Mouse (Mus musculus) testis, postnatal 10 days (tissue): ENCODE measurements around the gene Pdxp.

Experiments used
- DNase-seq: peaks from one replicate; pipeline ENCODE4 v3.0.0; 2021; ENCODE audit warnings: low spot score

The Pdxp gene

DNA sequence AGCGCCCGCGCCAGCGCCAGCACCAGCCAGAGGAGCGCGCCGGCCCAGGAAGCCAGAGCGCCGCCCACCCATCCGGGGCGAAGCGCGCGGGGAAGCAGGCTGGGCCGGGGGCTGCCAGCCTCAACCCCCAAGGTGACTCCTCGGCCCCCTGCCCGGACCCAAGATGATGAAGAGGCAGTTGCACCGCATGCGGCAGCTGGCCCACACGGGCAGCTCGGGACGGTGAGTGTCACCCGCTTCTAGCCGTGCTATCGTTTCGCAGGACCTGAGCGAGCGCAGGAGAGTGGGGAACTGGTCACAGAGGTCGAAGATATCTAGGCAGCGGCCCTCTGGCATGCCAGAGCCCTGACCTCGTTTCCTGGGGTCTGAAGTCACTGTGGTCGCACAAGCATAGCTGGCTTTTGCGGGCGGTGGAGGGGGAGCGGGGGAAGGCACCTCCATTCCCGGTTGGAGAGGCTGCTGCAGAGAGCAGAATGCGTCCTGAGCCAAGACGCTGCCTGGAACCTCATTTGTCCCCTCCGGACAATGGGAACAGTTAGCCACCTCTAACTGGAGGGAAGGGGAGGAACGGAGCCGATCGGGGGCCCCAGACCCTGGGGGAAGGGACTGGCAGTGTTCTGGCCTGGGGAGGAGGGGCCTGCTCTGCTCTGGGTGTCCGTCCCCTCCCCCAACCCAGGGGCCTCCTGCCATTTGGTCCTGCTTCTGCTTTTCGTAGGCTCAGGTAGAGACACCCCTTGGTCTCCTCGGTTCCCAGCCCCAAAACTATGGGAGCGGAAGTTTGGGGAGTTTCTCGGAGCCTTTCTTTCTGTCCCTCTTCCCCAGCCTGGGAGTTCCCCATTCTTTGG lies 13.8 kb upstream of the Pdxp start, which contains the start of gene Sh3bp1:
Gene Sh3bp1, plus strand, starts transcription at position 29 of the 845 bp plus-strand sequence.
- DNase-seq, result peak; percentile 85

DNA sequence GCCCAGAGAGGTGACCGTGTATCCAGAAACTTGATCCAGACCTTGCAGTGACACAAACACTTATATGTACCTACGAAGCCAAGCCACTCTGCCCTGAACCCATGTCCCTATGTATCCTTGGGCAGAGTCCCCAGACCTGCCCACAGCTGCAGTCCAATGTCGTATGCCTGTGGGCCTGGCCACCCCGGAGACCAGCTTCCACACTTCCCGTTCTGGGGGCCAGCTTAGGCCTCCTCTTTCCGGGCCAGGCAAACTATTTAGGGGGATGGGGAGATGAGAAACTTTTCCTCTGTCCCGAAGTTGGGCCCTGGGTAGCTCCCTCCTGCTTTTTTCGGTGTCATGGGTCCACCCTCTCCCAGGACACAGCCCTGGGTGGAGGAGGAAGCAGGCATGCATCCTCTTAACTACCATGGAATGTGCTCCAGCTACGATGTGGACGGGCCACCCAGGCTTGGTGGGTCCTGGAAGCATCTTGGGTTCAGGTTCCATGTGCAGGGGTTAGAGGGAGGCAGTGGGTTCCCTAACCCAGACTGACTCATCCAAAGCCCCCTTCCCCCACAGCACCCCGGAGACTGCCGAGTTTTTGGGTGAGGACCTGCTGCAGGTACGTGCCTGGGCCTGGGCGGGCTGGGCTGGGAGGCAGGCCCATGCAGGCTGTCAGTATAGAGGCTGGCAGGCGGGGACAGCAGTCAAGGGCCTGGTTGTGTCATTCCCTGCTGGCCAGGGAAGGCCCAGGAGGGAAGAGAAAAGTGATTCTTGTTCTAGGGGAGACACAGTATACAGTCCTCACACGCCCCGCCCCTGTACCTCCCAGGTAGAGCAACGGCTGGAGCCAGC lies 12.9 kb upstream of the Pdxp start:
- DNase-seq, result no peak

DNA sequence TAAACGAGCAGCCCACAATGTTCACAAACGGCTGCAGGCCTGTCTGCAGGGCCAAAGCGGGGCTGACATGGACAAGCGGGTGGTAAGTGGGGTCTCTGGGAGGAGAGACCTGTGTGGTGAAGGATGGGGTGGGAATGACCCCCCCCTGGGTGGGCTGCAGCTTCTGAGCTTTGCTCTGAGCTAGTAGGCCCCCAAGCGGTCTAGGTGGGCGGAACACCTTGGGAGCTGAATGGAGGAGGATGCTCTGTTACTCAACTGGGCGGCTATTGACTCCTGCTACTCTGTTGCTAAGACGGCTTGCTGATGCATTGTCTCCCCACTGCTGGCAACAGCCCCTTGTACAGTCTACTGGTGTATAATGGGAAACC lies 12.3 kb upstream of the Pdxp start:
- no peak for DNase-seq

DNA sequence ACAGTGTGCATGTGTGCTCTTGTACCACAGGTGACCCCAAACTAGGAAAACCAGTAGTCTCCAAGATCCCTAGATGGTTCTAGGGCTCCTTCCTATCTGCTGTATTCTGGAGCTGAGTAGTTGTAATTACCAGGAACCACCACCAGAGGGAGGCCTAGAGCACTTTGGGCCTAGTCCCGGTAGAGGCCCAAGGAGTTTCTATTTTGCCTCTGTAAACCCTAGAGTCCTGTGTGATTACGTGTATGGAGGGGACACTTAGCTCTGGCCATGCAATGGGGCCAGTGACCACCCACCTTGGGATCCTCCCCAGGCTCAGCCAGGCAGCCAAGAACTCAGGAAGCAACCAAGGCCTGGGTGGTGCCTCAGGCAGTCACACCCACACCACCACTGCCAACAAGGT lies 10.5 kb upstream of the Pdxp start:
- DNase-seq, result peak; percentile 93

DNA sequence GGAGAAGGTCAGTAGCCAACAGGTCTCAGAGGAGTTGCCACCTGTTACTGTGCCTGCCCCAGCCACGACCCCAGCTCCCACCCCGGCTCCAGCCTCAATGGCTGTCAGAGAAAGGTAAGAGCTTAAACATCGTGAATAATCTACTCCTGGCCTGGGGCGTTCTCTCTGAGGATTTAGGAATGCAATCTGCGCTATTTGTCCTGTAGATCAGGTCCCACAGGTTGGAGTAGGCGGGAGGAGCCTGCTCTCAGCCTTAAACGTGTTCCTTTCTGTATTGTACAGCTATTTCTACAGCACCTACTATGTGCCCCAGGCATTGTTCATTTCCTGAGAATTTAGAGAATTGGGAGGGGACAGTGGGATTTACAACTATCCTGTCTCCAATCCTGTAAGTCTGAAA lies 5.3 kb upstream of the Pdxp start:
- DNase-seq, result no peak

DNA sequence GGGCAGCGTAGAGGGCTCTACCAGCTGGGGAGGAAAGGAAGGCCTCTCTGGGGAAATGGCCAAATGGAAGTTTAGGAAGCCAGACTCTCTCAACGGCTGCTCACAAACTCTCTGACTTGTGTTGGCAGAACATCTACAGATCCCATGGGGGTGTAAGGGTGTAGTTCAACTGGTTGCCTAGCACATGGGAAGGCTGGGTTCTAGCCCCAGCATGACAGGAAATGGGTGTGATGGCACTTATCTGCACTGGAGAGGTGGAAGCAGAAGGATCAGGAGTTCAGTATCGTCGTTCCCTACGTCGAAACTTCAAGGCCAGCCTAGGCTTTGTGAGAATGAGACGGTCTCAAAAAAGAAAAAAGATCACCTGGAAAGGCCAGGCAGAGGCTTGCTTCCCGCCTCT lies 4.7 kb upstream of the Pdxp start:
- no peak for DNase-seq

DNA sequence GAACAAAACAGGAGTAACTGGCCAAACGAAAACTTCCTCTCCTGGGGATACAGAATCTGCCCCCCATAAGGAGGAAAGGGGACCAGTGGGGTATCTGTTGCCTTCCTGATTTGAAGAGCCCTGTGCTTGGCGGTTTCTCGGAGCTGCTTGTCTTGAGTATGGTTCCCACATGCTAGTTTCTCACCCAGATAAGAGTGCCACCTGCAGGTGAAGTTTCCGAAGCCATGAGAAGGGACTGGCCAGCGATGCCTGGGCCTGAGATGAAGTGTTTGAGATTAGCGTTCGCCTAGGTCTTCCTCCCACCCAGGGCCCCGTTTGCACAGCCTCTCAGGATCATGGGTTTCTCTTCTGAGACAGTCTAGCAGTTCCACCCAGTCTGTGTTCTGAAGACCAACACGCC lies 1.7 kb upstream of the Pdxp start:
- no peak for DNase-seq

DNA sequence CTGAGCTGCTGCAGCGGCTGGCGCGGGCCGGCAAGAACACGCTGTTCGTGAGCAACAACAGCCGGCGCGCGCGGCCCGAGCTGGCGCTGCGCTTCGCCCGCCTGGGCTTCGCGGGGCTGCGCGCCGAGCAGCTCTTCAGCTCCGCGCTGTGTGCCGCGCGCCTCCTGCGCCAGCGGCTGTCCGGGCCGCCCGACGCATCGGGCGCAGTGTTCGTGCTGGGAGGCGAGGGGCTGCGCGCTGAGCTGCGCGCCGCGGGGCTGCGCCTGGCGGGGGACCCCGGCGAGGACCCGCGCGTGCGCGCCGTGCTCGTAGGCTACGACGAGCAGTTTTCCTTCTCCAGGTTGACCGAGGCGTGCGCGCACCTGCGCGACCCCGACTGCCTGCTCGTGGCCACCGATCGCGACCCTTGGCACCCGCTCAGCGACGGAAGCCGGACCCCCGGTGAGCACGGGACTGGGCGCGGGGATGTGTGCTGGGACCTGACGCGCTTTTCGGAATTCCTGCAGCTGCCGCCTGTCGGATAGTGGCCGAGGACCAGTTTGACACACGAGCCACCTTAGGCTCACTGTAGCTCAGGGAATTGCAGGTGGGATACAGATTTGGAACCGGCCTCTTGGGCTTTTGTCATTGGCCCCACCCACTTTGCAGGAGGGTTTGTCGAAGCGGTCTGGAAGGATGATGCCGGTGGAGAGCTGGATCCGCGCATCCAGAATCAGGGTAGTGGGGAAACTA lies 538 bp downstream of the Pdxp start:
- DNase-seq, result peak; percentile 73

DNA sequence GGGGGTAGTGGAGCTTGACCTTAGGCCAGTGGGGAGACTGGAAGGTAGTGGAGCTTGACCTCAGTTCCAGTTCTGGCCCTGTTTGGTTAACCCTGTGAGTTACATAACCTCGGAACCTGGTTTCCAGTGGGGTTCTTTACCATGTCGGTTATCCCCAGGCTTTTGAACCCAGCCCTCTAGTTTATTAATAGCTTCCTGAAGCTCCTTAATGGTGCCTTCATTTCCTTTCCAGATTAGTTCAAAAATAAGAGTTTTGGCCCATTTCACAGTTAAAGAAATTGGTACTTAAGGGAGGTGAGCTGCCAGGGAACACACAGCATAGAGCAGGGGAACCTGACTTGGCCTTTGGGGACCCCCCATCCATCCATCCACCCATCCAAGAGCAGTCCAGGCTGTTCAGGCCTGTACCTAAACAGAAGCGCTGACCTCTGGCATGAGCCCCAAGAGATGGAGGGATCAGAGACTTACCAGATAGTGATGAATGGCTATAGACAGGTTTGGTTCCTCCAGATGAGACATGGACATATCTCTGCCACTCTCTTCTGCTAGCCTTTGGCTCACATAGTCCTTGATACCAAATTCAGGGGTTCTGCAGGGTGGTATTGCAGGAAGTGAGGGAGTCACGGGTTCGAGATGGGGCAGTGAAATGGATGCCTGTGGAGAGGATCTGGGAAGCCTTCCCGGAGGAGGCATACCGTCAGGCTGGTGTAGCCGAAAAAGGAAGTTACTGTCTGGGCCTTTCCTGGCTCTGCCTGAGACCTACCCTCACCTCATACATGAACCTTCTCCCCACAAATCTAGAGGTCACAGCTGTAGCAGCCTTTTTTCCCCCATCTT lies 1.3 kb downstream of the Pdxp start:
- no peak for DNase-seq

DNA sequence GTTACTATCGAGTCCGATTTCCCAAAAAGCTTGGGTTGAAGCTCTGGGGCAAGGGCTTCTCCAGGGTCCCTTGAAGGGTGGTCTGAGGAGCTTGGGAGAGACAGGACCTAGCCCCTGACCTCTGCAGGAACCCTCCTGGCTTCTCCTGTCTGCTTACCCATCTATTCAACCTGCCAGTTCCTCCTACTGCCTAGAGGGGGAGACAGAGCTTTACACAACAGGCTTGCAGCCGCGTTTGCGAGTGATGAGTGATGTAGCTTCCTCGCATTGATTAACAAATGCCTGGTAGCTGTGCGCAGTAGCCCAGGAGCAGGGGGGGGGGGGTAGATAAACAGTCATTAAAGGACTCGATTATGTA lies 1.9 kb downstream of the Pdxp start:
- peak; percentile 67 for DNase-seq

DNA sequence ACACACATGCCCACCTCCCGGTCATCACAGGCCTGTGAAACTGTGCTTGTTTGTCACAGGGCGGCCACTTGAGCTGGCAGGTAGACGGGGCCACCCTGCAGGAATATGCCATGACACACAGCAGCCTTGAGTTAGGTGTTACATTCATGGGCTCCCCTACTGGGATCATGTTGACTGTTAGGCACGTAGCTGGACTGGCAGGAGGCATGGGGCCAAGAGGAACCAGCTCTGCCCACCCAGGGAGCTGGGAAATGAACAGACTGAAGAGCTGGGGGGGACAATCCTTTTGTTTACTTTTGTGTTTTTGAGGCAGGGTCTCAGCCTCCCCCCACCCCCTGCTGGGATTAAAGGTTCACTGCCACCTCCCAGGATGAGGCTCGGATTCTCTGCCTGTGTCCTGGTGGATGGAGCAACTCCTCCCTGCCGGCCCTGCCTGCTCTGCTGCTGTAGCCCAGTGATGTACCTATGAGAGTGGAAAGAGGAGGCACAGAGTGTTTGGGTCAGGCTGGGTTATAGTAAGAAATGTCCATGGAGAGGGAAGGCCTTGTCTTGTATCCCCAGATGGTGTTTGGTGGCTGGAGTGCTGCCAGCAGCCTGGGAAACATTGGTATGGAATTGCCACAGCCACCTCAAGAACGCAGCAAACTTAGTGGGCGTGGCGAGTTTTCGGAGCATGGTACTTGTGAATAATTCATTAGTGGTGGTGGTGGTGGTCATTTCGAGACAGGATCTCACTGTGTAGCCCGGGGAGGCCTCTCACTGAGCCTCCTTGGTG lies 2.5 kb downstream of the Pdxp start:
- no peak for DNase-seq

DNA sequence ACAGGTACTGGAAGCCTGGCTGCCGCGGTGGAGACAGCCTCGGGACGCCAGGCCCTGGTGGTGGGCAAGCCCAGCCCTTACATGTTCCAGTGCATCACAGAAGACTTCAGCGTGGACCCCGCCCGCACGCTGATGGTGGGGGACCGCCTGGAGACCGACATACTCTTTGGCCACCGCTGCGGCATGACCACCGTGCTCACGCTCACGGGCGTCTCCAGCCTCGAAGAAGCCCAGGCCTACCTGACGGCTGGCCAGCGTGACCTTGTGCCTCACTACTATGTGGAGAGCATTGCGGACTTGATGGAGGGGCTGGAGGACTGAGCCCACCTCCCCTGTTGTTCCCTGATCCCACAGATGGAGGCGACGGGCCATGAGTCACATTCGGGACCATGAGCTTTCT lies 4.4 kb downstream of the Pdxp start:
- DNase-seq, result no peak

DNA sequence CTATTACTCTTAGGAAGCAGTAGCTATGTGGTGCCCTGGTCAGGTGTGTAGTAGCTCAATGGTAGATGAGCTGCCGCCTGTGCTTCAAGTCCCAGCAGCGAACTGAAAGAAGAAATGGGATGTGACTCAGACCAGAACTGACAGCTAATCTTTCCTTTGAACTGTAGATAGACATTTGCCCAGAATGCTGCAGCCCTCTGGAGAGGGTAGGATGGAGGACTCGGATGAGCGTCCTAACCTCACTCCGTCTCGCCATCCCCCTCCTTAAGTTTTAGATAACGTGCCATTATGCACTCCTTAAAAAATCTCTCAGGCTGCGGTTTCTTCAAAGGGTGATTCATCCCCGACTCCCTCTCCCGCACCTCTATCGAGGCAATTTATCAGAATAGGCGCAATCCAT lies 6.2 kb downstream of the Pdxp start:
- no peak for DNase-seq

DNA sequence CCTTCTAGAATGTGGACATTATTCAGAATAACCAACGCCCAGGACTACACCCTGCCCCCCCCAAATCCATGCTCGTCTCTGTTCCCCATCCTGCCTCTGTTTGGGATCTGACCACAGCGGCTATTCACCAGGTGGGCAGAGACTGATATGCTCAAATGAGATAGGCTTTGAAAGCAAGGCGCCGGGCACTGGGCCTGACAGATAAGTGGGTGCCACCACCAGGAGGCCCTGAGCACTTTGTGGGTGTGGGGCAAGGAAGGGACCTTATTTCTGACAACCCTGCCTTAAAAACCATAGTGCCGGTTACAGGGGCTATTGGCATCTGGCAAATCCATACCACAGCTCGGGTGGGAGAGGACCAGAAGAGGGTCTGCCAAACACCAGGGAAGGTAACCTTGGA lies 9.0 kb downstream of the Pdxp start:
- DNase-seq, result no peak

DNA sequence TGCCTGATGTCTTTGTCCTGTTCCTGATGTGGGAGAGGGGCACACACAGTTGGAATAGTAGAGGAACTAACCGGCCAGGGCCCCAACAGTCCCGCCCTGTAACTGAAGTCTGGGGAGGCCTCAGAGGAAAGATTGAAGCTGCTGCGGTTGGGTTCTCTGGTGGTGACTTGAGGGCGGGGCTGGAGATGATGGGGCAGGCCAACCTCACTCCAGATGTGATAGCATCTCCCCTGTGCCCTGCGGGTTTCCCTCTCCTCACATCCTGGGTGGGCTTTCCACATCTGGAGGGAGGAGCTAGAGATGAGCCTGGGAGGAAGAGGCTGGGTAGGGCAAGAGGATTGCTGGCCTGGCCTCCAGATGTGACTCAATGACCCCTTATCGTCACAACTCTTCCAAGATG lies 9.9 kb downstream of the Pdxp start:
- DNase-seq, result no peak

DNA sequence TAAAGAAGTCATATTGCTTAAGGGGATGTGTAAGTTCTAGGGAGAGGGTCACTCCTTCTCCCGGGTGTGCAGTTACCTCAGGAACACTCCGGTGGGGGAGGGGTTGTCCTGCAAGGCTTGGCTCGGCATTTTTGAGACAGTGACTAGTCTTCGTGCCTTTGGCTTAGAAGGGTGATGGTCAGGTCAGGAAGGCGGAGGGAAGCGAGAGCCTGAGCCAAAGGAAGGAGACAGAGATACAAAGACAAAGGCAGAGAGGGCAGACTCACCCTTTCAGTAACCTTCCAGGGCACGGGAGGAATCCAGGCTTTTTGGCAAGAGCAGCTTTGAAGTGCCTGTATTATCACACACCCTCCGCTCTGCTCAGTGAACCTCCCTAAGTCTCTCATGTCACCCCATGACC lies 11.4 kb downstream of the Pdxp start:
- peak; percentile 80 for DNase-seq

DNA sequence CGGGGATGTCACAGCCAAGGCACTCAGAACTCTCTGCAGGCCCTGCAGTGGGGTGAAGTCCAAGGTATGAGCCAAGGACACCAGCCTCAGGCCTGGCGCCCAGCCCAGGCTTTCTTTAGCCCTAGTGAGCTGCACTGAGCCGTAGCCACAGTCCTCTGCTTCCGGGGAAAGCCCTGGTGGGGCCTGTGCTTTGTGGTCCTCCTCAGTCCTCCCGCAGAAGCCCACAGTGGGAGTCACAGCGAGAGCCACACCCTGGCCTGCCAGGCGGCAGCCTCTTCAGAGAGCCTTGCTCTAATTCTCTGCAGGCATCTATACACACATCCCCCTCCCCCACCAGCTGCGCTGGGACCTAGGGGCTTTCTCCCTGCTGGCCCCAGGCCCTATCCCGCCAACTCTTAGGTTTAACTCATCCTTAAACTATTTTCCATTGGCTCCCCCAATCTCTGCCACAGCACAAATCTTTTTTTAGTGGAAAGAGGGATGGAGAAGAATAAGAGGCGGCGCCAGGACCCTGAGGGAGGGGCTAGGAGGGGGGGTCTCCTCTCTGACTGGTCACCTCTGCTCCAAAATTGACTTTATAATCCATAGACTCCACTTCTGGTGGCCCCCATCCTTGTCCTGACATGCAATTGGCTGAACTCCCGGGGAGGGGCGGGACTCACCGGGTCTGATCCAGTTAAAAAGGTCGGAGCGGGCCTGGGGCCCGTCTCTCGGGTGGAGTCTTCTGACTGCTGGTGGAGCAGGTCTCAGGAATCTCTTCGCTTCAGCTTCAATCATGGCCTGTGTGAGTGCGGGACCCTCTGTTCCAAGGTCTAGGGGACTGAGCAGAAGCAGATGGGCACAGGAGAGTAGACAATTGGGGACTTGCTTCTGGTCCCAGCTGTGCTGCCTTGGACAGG lies 12.6 kb downstream of the Pdxp start, which contains the start of gene Lgals1:
Gene Lgals1, plus strand, starts transcription at position 705 of the 899 bp plus-strand sequence.
- DNase-seq, result peak; percentile 94

DNA sequence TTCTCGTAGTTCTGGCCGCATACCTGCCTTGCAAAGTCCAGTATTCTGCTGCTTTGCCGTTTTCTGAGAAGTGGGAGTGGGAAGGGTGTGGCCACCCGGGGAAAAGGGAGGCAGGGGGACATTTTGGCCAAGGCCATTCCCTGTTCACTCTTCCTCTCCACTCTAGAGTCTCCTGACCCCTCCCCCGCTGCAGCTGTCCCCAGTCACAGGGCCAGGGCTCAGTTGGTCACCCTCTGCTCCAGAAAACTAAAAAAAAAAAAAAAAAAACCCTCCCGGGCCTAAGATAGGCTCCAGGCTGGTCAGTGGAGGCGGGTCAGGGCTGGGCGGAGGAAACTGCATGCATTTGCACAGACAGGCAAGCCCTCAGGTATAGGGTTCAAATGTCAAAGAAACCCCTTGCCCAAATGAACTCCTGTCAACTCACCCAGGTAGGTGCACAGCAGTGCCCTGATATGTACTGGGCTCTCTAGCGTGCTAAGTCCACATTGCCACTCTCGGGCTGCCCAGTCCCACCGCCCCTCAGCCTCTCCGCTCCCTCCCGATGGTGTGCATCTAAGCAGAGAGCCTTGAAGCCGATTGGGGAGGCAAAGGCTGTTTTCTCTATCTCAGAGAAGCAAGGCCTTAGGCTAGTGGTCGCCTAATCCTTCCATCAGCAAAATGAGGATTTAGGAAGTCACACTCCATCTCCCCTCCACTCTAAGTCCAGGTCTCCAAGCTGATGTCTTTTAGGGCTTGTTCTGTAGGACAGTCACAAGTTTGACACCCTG lies 13.5 kb downstream of the Pdxp start:
- peak; percentile 75 for DNase-seq
